Mouse (Mus musculus): Measurements from ENCODE around the gene Itga4.

The Itga4 gene

GRCm38 (mm10) chr2:79255192-79256000 is at the start of gene Itga4:
Itga4 (plus strand) TSS chr2:79255426.
- peak; percentile 99 for DNase-seq

GRCm38 (mm10) chr2:79206191-79206755 is 49.0 kb upstream of the Itga4 start:
- DNase-seq, result no peak

GRCm38 (mm10) chr2:79214982-79215381 is 40.2 kb upstream of the Itga4 start:
- no peak for DNase-seq

GRCm38 (mm10) chr2:79215479-79215878 is 39.7 kb upstream of the Itga4 start:
- DNase-seq, result no peak

- DNase-seq, result no peak
Observed at GRCm38 (mm10) chr2:79224714-79225426, 30.4 kb upstream of the Itga4 start.

GRCm38 (mm10) chr2:79227805-79228241 is 27.4 kb upstream of the Itga4 start:
- DNase-seq, result no peak

- peak; percentile 27 for DNase-seq
Observed at GRCm38 (mm10) chr2:79231056-79231949, 23.9 kb upstream of the Itga4 start.

- no peak for DNase-seq
Observed at GRCm38 (mm10) chr2:79235767-79236487, 19.3 kb upstream of the Itga4 start.

- no peak for DNase-seq
Observed at GRCm38 (mm10) chr2:79237216-79237615, 18.0 kb upstream of the Itga4 start.

- no peak for DNase-seq
Observed at GRCm38 (mm10) chr2:79244276-79244675, 10.9 kb upstream of the Itga4 start.

- no peak for DNase-seq
Observed at GRCm38 (mm10) chr2:79244743-79245142, 10.5 kb upstream of the Itga4 start.

GRCm38 (mm10) chr2:79248283-79248682 is 6.9 kb upstream of the Itga4 start:
- peak; percentile 39 for DNase-seq

GRCm38 (mm10) chr2:79250510-79250909 is 4.7 kb upstream of the Itga4 start:
- DNase-seq, result no peak

GRCm38 (mm10) chr2:79253754-79254197 is 1.4 kb upstream of the Itga4 start:
- DNase-seq, result peak; percentile 50

- DNase-seq, result peak; percentile 36
Observed at GRCm38 (mm10) chr2:79254588-79255191, 536 bp upstream of the Itga4 start.

- DNase-seq, result no peak
Observed at GRCm38 (mm10) chr2:79256001-79256339, 744 bp downstream of the Itga4 start.

GRCm38 (mm10) chr2:79256376-79256775 is 1.1 kb downstream of the Itga4 start:
- no peak for DNase-seq

- DNase-seq, result no peak
Observed at GRCm38 (mm10) chr2:79256880-79257279, 1.7 kb downstream of the Itga4 start.

GRCm38 (mm10) chr2:79257411-79257810 is 2.2 kb downstream of the Itga4 start:
- no peak for DNase-seq

GRCm38 (mm10) chr2:79259326-79259725 is 4.1 kb downstream of the Itga4 start:
- DNase-seq, result peak; percentile 52

GRCm38 (mm10) chr2:79265665-79266064 is 10.4 kb downstream of the Itga4 start:
- peak; percentile 90 for DNase-seq

- DNase-seq, result no peak
Observed at GRCm38 (mm10) chr2:79266480-79266879, 11.3 kb downstream of the Itga4 start.
